Mouse (Mus musculus): ENCODE data around the gene Mast4.

DNA sequence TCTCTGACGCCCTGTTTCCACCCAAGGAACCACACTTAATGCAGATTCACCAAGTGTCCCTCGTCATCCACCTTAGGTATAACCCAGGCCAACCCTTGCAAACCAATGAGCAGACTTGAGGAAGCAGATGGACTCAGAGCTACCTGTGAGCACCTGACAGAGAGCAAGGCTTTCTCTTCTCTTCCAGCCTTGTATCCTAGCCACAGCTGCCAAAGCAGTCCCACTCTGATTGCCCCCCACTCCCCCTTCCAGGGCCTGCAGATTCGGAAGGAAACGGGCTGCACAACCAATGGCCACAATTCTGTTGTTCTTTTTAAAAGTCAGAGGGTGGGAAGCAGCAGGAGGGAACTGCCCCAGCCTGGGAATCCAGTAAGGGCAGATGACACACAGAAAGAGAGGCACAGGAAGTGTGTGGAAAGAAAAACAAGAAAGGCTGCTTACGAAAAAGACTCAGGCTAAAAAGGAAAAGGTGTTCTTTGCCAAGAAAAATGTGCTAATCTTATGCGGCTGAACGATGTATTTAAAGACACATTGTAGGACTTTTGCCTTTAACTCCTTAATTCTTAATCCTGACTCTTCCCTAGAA is 266.6 kb downstream of the Mast4 start:
- no peak for TF ChIP-seq POLR2A (IDR thresholded peaks at IDR 0.05; ENCODE audit: borderline replicate concordance, low read depth, low read length)
- TF ChIP-seq CTCF (IDR thresholded peaks at IDR 0.05; ENCODE audit: low read depth, low read length) = no peak
